Mouse (Mus musculus): ENCODE results near the gene Thap8. TPM values are rescaled to one million over a fixed set of nuclear protein-coding genes. Genes with fewer than 3 reads are reported as not detected.

The Thap8 gene
- not detected for polyA plus RNA-seq (2015; fragmentation: Illumina TruSeq; extraction: RNeasy Lipid Tissue Mini Kit (QIAGEN cat#74804); ENCODE audit: insufficient read depth, low read depth, low replicate concordance)

DNA sequence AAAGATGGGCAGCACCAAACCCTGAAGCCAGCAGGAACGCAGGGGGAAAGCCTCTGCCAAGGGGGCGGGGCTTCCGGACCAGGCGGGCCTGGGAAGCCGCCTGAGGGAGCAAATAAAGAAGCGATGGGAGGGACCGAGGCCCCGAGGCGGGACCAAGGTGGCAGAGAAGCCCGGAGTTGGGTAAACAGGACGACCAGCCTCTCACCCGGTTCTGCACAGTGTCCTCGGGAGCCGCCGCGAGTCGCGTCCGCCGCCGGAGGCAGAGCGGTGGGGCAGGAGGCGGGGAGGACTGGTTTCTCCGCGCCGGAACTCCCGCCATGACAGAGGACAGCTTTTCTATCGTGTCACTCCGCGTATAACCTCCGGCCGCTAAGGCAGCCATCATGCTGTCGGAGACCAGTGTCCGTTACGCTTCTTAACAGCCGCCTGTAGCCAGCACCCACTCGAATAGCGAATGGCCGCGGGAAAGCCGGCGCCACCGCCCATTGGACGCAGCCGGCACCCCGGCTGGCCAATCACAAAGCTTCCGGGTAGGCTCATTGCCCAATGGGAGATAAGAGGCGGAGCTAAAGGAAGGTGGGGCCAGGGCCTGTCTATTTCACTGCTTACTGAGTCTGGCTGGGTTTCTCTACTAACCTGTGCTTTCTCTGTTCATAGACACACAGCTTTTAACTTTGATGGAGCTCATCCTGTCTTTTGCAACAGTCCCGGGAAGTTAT is at the start of gene Thap8, which contains the start of gene Wdr62:
TSS of gene Thap8 (plus strand) at position 144 of the 719 bp plus-strand sequence.
TSS of gene Wdr62 (minus strand) at position 469 of the 719 bp plus-strand sequence.

GRCm38 (mm10) chr7:30231669-30232454 is 48.0 kb upstream of the Thap8 start, which contains the start of the genes Polr2i and Tbcb:
Polr2i (plus strand) TSS chr7:30231948.
Tbcb (minus strand) TSS chr7:30232272.

DNA sequence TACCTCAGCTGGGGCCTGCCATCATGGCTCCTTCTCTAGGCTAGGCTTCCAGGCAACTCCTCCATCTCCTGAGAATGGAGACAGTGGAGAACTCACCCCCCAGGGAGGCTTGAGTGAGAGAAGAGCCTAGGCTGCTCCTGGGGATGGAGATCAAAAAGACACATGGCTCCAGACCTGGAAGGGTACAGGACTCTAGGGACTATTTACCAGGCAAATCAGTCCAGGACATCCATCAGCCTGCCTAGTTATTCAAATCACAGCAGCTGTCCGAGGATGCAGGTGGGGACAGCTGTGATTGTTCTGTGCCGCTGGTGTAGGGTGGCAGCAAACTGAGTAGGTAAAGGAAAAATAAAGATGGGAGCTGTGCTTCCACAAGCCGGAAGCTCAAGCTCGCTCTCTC is 44.3 kb upstream of the Thap8 start, which contains the start of gene Ovol3:
TSS of gene Ovol3 (minus strand) at position 101 of the 400 bp plus-strand sequence.

DNA sequence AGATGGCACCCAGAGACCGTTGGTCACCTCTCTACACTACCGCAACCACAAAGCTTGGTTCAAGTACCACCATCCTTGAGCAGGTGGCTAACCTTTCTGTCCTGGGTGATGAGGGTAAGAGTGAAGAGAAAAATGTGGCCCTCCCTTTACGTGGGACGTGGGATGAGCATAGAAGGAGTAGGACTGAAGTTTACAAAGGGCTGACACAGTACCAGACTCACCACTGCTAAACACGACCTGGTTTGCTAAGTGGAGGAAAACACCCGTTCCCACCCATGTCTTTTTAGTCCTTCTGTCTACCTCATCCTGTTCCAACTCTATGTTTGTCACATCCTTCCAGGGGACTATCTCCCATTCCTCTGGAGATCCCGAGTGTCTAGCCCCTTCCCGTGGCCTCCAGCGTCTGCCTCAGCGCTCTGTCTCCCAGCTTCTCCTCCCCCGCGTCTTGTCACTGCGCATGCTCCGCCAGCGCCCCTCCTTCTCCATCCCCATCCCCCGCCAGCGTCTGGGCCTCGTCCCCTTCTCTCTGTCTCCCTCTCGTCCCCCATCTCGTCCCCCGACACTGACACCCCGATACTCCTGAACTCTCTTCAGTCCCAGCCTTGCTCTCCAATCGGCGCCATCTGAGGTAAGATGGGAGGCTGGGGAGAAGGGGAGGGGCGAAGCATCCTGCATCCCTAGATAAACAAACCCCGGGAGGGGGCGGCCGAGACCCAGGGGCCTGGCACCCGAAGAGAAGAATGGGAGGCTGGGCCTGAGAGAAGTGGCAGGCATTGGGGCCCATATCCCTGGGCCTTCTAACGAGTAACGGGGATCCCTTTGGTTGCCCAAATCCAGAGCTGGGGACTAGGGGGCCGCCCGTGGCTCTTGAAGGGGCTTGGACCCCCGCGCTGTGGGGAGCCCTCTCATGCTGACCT is 11.6 kb downstream of the Thap8 start, which contains the start of gene Clip3:
TSS of gene Clip3 (plus strand) at position 514 of the 917 bp plus-strand sequence.

GRCm38 (mm10) chr7:30308076-30309005 is 28.4 kb downstream of the Thap8 start, which contains the start of gene Alkbh6:
Alkbh6 (plus strand) TSS chr7:30308717.

DNA sequence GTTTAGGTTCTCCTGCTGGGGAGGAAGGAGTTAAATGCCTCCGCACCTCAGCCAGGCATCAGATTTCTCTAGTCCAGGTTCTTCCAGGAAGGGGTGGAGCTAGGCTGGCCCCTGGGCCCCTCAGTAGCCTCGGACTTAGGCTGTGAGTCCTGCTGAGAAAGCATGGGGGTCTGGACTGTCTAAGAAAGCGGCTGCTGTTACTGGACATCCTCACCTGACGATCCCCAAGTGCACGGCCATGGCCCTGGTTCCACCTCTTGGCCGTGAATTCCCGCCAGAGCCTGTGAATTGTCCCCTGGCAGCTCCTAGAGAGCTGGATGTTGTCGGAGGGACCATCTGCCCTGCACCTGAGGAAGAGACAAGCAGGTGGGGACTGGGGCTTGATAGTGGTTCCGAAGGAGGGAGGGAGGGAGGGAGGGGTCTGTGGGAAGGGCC is 34.8 kb downstream of the Thap8 start, which contains the start of gene Syne4:
TSS of gene Syne4 (plus strand) at position 87 of the 435 bp plus-strand sequence.

DNA sequence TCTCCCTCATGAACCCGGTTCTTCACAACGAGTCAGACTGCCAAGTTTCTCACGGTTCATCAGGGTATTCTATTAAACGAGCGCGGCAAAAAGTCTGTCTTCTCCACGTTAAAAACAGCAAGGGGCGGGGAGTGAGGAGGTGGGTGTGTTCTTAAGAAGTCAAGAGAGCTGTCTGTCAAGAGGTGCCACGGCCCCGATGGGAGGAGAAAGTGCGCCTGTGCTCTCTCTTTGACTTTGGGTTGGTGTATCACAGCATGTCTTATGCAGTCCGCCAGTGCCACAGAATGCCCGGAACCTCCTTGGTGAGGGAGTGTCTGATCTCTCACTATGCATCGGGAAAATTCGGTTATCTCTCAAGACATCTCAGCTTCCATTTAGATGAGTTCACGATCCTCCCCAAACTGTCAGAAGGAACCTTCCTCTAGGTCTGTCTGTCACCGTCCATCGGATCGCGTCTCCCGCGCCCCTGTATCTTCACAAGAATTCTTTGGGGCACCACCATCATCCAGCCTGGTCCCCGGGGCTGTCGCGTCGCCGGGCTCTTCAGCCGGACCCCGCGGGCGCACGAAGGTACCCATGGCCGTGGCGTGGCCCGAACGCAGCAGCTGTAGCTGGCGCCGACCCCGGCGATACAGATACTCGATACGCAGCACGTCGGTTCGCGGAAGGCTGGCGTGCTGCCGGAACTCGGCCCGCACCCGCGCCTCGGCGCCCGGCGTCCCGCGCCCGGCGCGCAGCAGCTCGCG is 41.8 kb downstream of the Thap8 start, which contains the start of gene E130208F15Rik:
TSS of gene E130208F15Rik (plus strand) at position 202 of the 746 bp plus-strand sequence.

GRCm38 (mm10) chr7:30323795-30324194 is 43.9 kb downstream of the Thap8 start, which contains the start of gene Sdhaf1:
Sdhaf1 (minus strand) TSS chr7:30323895.

Other genes with a start within 250 kb of the Thap8 start
- 2.0 TPM for gene Zfp14, start 228.7 kb upstream of the Thap8 start, polyA plus RNA-seq (2015; fragmentation: Illumina TruSeq; extraction: RNeasy Lipid Tissue Mini Kit (QIAGEN cat#74804); ENCODE audit: insufficient read depth, low read depth, low replicate concordance)
- 0.46 TPM for gene Zfp82, start 207.2 kb upstream of the Thap8 start, polyA plus RNA-seq (2015; fragmentation: Illumina TruSeq; extraction: RNeasy Lipid Tissue Mini Kit (QIAGEN cat#74804); ENCODE audit: insufficient read depth, low read depth, low replicate concordance)
- gene Gm26920, start 189.7 kb upstream of the Thap8 start, polyA plus RNA-seq (2015; fragmentation: Illumina TruSeq; extraction: RNeasy Lipid Tissue Mini Kit (QIAGEN cat#74804); ENCODE audit: insufficient read depth, low read depth, low replicate concordance): not detected
- 1.6 TPM for gene Zfp566, start 189.6 kb upstream of the Thap8 start, polyA plus RNA-seq (2015; fragmentation: Illumina TruSeq; extraction: RNeasy Lipid Tissue Mini Kit (QIAGEN cat#74804); ENCODE audit: insufficient read depth, low read depth, low replicate concordance)
- gene Zfp260, start 185.3 kb upstream of the Thap8 start, polyA plus RNA-seq (2015; fragmentation: Illumina TruSeq; extraction: RNeasy Lipid Tissue Mini Kit (QIAGEN cat#74804); ENCODE audit: insufficient read depth, low read depth, low replicate concordance): 13.3 TPM
- gene Zfp382, start 158.2 kb upstream of the Thap8 start, polyA plus RNA-seq (2015; fragmentation: Illumina TruSeq; extraction: RNeasy Lipid Tissue Mini Kit (QIAGEN cat#74804); ENCODE audit: insufficient read depth, low read depth, low replicate concordance): 0.52 TPM
- gene Zfp146, start 110.3 kb upstream of the Thap8 start, polyA plus RNA-seq (2015; fragmentation: Illumina TruSeq; extraction: RNeasy Lipid Tissue Mini Kit (QIAGEN cat#74804); ENCODE audit: insufficient read depth, low read depth, low replicate concordance): 8.6 TPM
- 5.2 TPM for gene Cox7a1, start 96.0 kb upstream of the Thap8 start, polyA plus RNA-seq (2015; fragmentation: Illumina TruSeq; extraction: RNeasy Lipid Tissue Mini Kit (QIAGEN cat#74804); ENCODE audit: insufficient read depth, low read depth, low replicate concordance)
- gene Capns1, start 81.3 kb upstream of the Thap8 start, polyA plus RNA-seq (2015; fragmentation: Illumina TruSeq; extraction: RNeasy Lipid Tissue Mini Kit (QIAGEN cat#74804); ENCODE audit: insufficient read depth, low read depth, low replicate concordance): 105 TPM
- 17.6 TPM for gene Polr2i, start 48.1 kb upstream of the Thap8 start, polyA plus RNA-seq (2015; fragmentation: Illumina TruSeq; extraction: RNeasy Lipid Tissue Mini Kit (QIAGEN cat#74804); ENCODE audit: insufficient read depth, low read depth, low replicate concordance)
- gene Tbcb, start 47.8 kb upstream of the Thap8 start, polyA plus RNA-seq (2015; fragmentation: Illumina TruSeq; extraction: RNeasy Lipid Tissue Mini Kit (QIAGEN cat#74804); ENCODE audit: insufficient read depth, low read depth, low replicate concordance): 22.9 TPM
- gene Ovol3, start 44.4 kb upstream of the Thap8 start, polyA plus RNA-seq (2015; fragmentation: Illumina TruSeq; extraction: RNeasy Lipid Tissue Mini Kit (QIAGEN cat#74804); ENCODE audit: insufficient read depth, low read depth, low replicate concordance): not detected
- 1.3 TPM for gene Wdr62, start 325 bp downstream of the Thap8 start, polyA plus RNA-seq (2015; fragmentation: Illumina TruSeq; extraction: RNeasy Lipid Tissue Mini Kit (QIAGEN cat#74804); ENCODE audit: insufficient read depth, low read depth, low replicate concordance)
- 6.7 TPM for gene Clip3, start 11.6 kb downstream of the Thap8 start, polyA plus RNA-seq (2015; fragmentation: Illumina TruSeq; extraction: RNeasy Lipid Tissue Mini Kit (QIAGEN cat#74804); ENCODE audit: insufficient read depth, low read depth, low replicate concordance)
- 10.9 TPM for gene Alkbh6, start 28.6 kb downstream of the Thap8 start, polyA plus RNA-seq (2015; fragmentation: Illumina TruSeq; extraction: RNeasy Lipid Tissue Mini Kit (QIAGEN cat#74804); ENCODE audit: insufficient read depth, low read depth, low replicate concordance)
- gene Syne4, start 34.7 kb downstream of the Thap8 start, polyA plus RNA-seq (2015; fragmentation: Illumina TruSeq; extraction: RNeasy Lipid Tissue Mini Kit (QIAGEN cat#74804); ENCODE audit: insufficient read depth, low read depth, low replicate concordance): 122 TPM
- gene E130208F15Rik, start 41.6 kb downstream of the Thap8 start, polyA plus RNA-seq (2015; fragmentation: Illumina TruSeq; extraction: RNeasy Lipid Tissue Mini Kit (QIAGEN cat#74804); ENCODE audit: insufficient read depth, low read depth, low replicate concordance): not detected
- gene Sdhaf1, start 43.8 kb downstream of the Thap8 start, polyA plus RNA-seq (2015; fragmentation: Illumina TruSeq; extraction: RNeasy Lipid Tissue Mini Kit (QIAGEN cat#74804); ENCODE audit: insufficient read depth, low read depth, low replicate concordance): 3.9 TPM
- 2.2 TPM for gene Lrfn3, start 82.7 kb downstream of the Thap8 start, polyA plus RNA-seq (2015; fragmentation: Illumina TruSeq; extraction: RNeasy Lipid Tissue Mini Kit (QIAGEN cat#74804); ENCODE audit: insufficient read depth, low read depth, low replicate concordance)
- gene Tyrobp, start 133.7 kb downstream of the Thap8 start, polyA plus RNA-seq (2015; fragmentation: Illumina TruSeq; extraction: RNeasy Lipid Tissue Mini Kit (QIAGEN cat#74804); ENCODE audit: insufficient read depth, low read depth, low replicate concordance): 19.8 TPM
- gene Hcst, start 139.8 kb downstream of the Thap8 start, polyA plus RNA-seq (2015; fragmentation: Illumina TruSeq; extraction: RNeasy Lipid Tissue Mini Kit (QIAGEN cat#74804); ENCODE audit: insufficient read depth, low read depth, low replicate concordance): not detected
- 0.81 TPM for gene Nfkbid, start 141.6 kb downstream of the Thap8 start, polyA plus RNA-seq (2015; fragmentation: Illumina TruSeq; extraction: RNeasy Lipid Tissue Mini Kit (QIAGEN cat#74804); ENCODE audit: insufficient read depth, low read depth, low replicate concordance)
- 34.1 TPM for gene Aplp1, start 165.4 kb downstream of the Thap8 start, polyA plus RNA-seq (2015; fragmentation: Illumina TruSeq; extraction: RNeasy Lipid Tissue Mini Kit (QIAGEN cat#74804); ENCODE audit: insufficient read depth, low read depth, low replicate concordance)
- 2.1 TPM for gene Kirrel2, start 177.6 kb downstream of the Thap8 start, polyA plus RNA-seq (2015; fragmentation: Illumina TruSeq; extraction: RNeasy Lipid Tissue Mini Kit (QIAGEN cat#74804); ENCODE audit: insufficient read depth, low read depth, low replicate concordance)
- gene Nphs1, start 178.2 kb downstream of the Thap8 start, polyA plus RNA-seq (2015; fragmentation: Illumina TruSeq; extraction: RNeasy Lipid Tissue Mini Kit (QIAGEN cat#74804); ENCODE audit: insufficient read depth, low read depth, low replicate concordance): 42.1 TPM
- gene Prodh2, start 213.5 kb downstream of the Thap8 start, polyA plus RNA-seq (2015; fragmentation: Illumina TruSeq; extraction: RNeasy Lipid Tissue Mini Kit (QIAGEN cat#74804); ENCODE audit: insufficient read depth, low read depth, low replicate concordance): not detected